Mouse (Mus musculus) embryonic facial prominence, embryonic 11.5 days (tissue): Measurements from ENCODE around the gene Tlr2. TPM values are rescaled to one million over a fixed set of nuclear protein-coding genes. Genes with fewer than 3 reads are reported as not detected.

ENCODE experiments used
- ATAC-seq: fragments of 200-750 bp; cut with Nextera tagmentation; replicated peaks from 2 replicates; pipeline ENCODE4 v1.8.0; 2017; ENCODE audit warnings: low read depth; ENCODE audit not compliant: insufficient number of reproducible peaks, low FRiP score, low TSS enrichment
- DNase-seq: peaks from one replicate; pipeline ENCODE4 v3.0.0-alpha.2; 2015; ENCODE audit warnings: low spot score
- H3K27ac ChIP-seq: fragments of 300-500 bp; sonication (generic); replicated peaks from 2 replicates; pipeline ENCODE4 v1.5.1; 2014; ENCODE audit warnings: mild to moderate bottlenecking, low read depth, low read length, control low read depth
- H3K27me3 ChIP-seq: fragments of 300-500 bp; sonication (generic); 2 replicates; pipeline ENCODE4 v1.6.1; 2014; ENCODE audit warnings: mild to moderate bottlenecking, low read length, moderate library complexity, mixed read lengths; ENCODE audit not compliant: control insufficient read depth, insufficient read depth
- H3K36me3 ChIP-seq: fragments of 300-500 bp; sonication (generic); replicated peaks from 2 replicates; pipeline ENCODE4 v1.6.1; 2014; ENCODE audit warnings: low read depth, mild to moderate bottlenecking, low read length, moderate library complexity, mixed read lengths; ENCODE audit not compliant: control insufficient read depth, insufficient read depth
- H3K4me1 ChIP-seq: fragments of 300-500 bp; sonication (generic); 2 replicates; pipeline ENCODE4 v1.6.1; 2014; ENCODE audit warnings: low read length, mixed read lengths; ENCODE audit not compliant: control insufficient read depth, insufficient read depth
- H3K4me2 ChIP-seq: fragments of 300-500 bp; sonication (generic); 2 replicates; pipeline ENCODE4 v1.6.1; 2014; ENCODE audit warnings: low read depth, mild to moderate bottlenecking, control low read depth, low read length, moderate library complexity
- H3K4me3 ChIP-seq: fragments of 300-500 bp; sonication (generic); 2 replicates; pipeline ENCODE4 v1.5.1; 2014; ENCODE audit warnings: low read depth, low read length, control low read depth
- H3K9ac ChIP-seq: fragments of 300-500 bp; sonication (generic); replicated peaks from 2 replicates; pipeline ENCODE4 v1.6.1; 2014; ENCODE audit warnings: mild to moderate bottlenecking, control low read depth, low read length
- H3K9me3 ChIP-seq: fragments of 300-500 bp; sonication (generic); replicated peaks from 2 replicates; pipeline ENCODE4 v1.6.1; 2016; ENCODE audit warnings: mild to moderate bottlenecking, low read length, inconsistent platforms, mixed read lengths; ENCODE audit not compliant: control insufficient read depth
- WGBS: fragments of 180-500 bp; shearing (Covaris S2); extraction: QIAGEN DNeasy Blood & Tissue Kit; methylation state at CpG from one replicate; pipeline ENCODE4 v1.1.7; 2014; 5-methylcytosine and 5-hydroxymethylcytosine counted together
- polyA plus RNA-seq: library from polyadenylated mRNA; unstranded; fragments of >200 nt; fragmentation: Nextera tagmentation; extraction: Ambion mirVana; gene quantifications from 2 replicates; pipeline ENCODE4 v1.2.1, GENCODE M21; 2014

Tlr2 gene
- polyA plus RNA-seq, 1 experiment from 2014 or later: 3.1 TPM

DNA sequence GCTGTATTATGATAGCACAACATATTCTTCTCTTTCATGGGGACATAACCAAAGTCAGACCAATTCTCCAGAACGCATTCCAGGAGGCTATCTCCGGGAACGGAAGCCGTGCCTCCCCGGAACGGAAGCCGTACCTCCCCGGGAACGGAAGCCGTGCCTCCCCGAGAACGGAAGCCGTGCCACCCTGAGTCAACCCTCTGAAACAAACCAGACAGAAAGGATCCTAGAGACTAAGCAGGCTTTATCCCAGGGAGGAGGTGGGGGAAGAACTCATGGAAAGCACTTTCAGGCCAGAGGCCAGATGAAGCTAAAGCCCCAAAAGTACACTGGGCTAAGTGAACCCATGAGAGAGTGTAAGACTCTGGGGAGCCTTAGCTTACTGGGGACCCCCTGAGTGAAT lies 16.1 kb upstream of the Tlr2 start:
- Histone ChIP-seq H3K36me3 (no peaks in the 10 kb centered on the region), H3K27ac (no peak overlapping the region), H3K4me3 (no peak overlapping the region), H3K4me1 (no peaks in the 10 kb centered on the region), H3K9ac (no peak overlapping the region), H3K9me3 (no peaks in the 10 kb centered on the region), H3K27me3 (no peaks in the 10 kb centered on the region), H3K4me2 (no peak overlapping the region)
- WGBS: 94% methylated on average over 13 of the region's 13 CpGs
- ATAC-seq: no peak
- no peak for DNase-seq

- no peaks in the 10 kb centered on the region for H3K36me3 ChIP-seq
- H3K27me3 ChIP-seq: no peaks in the 10 kb centered on the region
- H3K4me1 ChIP-seq: no peaks in the 10 kb centered on the region
- no peak for DNase-seq
- H3K4me3 ChIP-seq: no peak overlapping the region
- no peak overlapping the region for H3K4me2 ChIP-seq
- ATAC-seq: no peak
- no peak overlapping the region for H3K9ac ChIP-seq
- 92% methylated on average over 5 of the region's 5 CpGs for WGBS
- H3K9me3 ChIP-seq: no peaks in the 10 kb centered on the region
- H3K27ac ChIP-seq: no peak overlapping the region
Observed at GRCm38 (mm10) chr3:83855643-83856042, 14.1 kb upstream of the Tlr2 start.

DNA sequence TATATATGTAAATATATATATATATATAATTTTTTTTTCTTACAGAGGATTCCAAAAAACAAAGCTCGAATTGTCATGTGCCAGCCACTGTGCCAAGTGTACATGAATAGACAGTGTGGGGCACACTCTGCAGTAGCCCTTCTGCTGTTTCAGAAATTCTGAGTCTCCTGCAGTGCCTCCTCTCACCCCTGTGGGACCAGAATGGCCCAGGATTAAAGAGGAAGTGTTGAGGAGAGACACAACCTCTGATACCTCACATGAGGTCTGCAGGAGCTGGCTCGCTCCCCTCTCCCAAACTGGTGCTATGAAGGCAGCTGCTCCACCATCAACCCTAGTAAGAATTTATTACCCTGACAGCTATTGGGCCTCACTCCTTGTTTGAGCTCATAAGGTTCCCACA lies 7.8 kb upstream of the Tlr2 start:
- ATAC-seq (no peak), DNase-seq (no peak)
- Histone ChIP-seq H3K4me2 (no peak overlapping the region), H3K27ac (no peak overlapping the region), H3K9me3 (no peaks in the 10 kb centered on the region), H3K9ac (no peak overlapping the region), H3K27me3 (no peaks in the 10 kb centered on the region), H3K36me3 (no peaks in the 10 kb centered on the region), H3K4me3 (no peak overlapping the region), H3K4me1 (no peaks in the 10 kb centered on the region)
- 73% methylated on average over 2 of the region's 2 CpGs for WGBS

GRCm38 (mm10) chr3:83844766-83845520 lies 3.4 kb upstream of the Tlr2 start:
- ATAC-seq (no peak), DNase-seq (no peak)
- Histone ChIP-seq H3K9me3 (no peaks in the 10 kb centered on the region), H3K4me2 (no peak overlapping the region), H3K27ac (no peak overlapping the region), H3K27me3 (no peaks in the 10 kb centered on the region), H3K4me3 (no peak overlapping the region), H3K4me1 (no peaks in the 10 kb centered on the region), H3K9ac (no peak overlapping the region), H3K36me3 (no peaks in the 10 kb centered on the region)
- WGBS: 69% methylated on average over 8 of the region's 8 CpGs

- DNase-seq: no peak
- no peak for ATAC-seq
- Histone ChIP-seq H3K27ac (no peak overlapping the region), H3K9me3 (no peaks in the 10 kb centered on the region), H3K4me1 (no peaks in the 10 kb centered on the region), H3K4me2 (no peak overlapping the region), H3K27me3 (no peaks in the 10 kb centered on the region), H3K9ac (no peak overlapping the region), H3K4me3 (no peak overlapping the region), H3K36me3 (no peaks in the 10 kb centered on the region)
- 90% methylated on average over 5 of the region's 5 CpGs for WGBS
Observed at GRCm38 (mm10) chr3:83839477-83839876, 2.1 kb downstream of the Tlr2 start.

DNA sequence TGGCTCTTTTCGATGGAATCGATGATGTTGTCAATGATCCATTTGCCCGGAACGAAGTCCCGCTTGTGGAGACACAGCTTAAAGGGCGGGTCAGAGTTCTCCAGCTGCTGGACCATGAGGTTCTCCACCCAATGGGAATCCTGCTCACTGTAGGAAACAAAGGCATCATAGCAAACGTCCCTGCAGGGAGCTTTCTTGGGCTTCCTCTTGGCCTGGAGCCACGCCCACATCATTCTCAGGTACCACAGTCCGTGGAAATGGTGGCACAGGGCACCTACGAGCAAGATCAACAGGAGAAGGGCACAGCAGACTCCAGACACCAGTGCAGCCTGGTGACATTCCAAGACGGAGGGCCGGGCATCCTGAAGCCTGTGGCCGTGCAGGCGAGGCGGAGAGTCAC lies 4.9 kb downstream of the Tlr2 start:
- Histone ChIP-seq H3K4me3 (no peak overlapping the region), H3K4me2 (no peak overlapping the region), H3K4me1 (no peaks in the 10 kb centered on the region), H3K36me3 (no peaks in the 10 kb centered on the region), H3K27me3 (no peaks in the 10 kb centered on the region), H3K9ac (no peak overlapping the region), H3K27ac (no peak overlapping the region), H3K9me3 (no peaks in the 10 kb centered on the region)
- ATAC-seq (no peak), DNase-seq (no peak)
- 80% methylated on average over 15 of the region's 15 CpGs for WGBS

DNA sequence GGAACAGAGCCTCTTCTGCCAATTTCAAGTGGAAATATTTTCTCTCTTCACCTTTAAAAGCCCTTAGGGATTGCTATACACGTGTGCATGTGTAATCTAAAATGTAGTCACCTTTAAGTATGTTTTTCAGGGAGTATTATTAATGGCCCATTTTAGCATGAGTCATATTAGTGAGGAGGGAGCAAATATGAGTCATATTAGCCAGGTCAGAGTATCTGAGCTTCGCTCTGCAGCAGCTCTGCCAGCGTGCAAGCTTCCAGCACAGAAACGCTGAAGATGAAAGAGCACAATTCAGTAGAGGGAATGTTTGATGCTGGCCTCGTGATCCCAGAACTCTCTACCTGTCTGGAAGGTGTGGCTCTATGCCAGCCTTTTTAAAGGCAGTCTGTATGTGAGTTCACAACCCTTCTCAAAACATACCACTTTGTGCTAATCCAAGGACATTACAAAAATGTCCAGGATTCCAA lies 13.4 kb downstream of the Tlr2 start:
- no peak overlapping the region for H3K4me2 ChIP-seq
- ATAC-seq (no peak), DNase-seq (no peak)
- H3K36me3 ChIP-seq: no peaks in the 10 kb centered on the region
- no peak overlapping the region for H3K4me3 ChIP-seq
- WGBS: 69% methylated on average over 5 of the region's 5 CpGs
- H3K9me3 ChIP-seq: no peaks in the 10 kb centered on the region
- H3K27me3 ChIP-seq: no peaks in the 10 kb centered on the region
- H3K9ac ChIP-seq: no peak overlapping the region
- no peak overlapping the region for H3K27ac ChIP-seq
- no peaks in the 10 kb centered on the region for H3K4me1 ChIP-seq

GRCm38 (mm10) chr3:83827684-83828083 lies 13.9 kb downstream of the Tlr2 start:
- no peaks in the 10 kb centered on the region for H3K36me3 ChIP-seq
- ATAC-seq (no peak), DNase-seq (no peak)
- H3K4me3 ChIP-seq: no peak overlapping the region
- no peaks in the 10 kb centered on the region for H3K27me3 ChIP-seq
- no peaks in the 10 kb centered on the region for H3K4me1 ChIP-seq
- 89% methylated on average over 9 of the region's 9 CpGs for WGBS
- H3K9me3 ChIP-seq: no peaks in the 10 kb centered on the region
- H3K4me2 ChIP-seq: no peak overlapping the region
- H3K9ac ChIP-seq: no peak overlapping the region
- no peak overlapping the region for H3K27ac ChIP-seq
